Mouse (Mus musculus) ovary, postnatal 14 days (tissue): ENCODE results near the gene Rrad.
A peak's percentile ranks its signal among the peaks of the same experiment; 100 is the strongest.
"Not testable (repeated sequence)": the region's sequence is repeated elsewhere in the genome, so short reads cannot be mapped to it uniquely, and the experiment has no call there.

ENCODE experiments used
- DNase-seq: peaks from one replicate; pipeline ENCODE4 v3.0.0; 2022; ENCODE audit warnings: low spot score

Rrad gene

GRCm38 (mm10) chr8:104630981-104631663 is at the start of gene Rrad:
TSS of gene Rrad (minus strand) at chr8:104631327.
- no peak for DNase-seq

- no peak for DNase-seq
These were observed 24.5 kb upstream of the Rrad start for GRCm38 (mm10) chr8:104655614-104656013.

- DNase-seq = peak; percentile 79
These were observed 23.9 kb upstream of the Rrad start for GRCm38 (mm10) chr8:104654984-104655383.

- DNase-seq = not testable (repeated sequence)
These were observed 13.1 kb upstream of the Rrad start for GRCm38 (mm10) chr8:104644187-104644586.

- no peak for DNase-seq
These were observed 11.2 kb upstream of the Rrad start for GRCm38 (mm10) chr8:104642324-104642654.

GRCm38 (mm10) chr8:104641426-104642323 is 10.5 kb upstream of the Rrad start, which contains the start of gene Ciao2b:
TSS of gene Ciao2b (minus strand) at chr8:104641965.
- DNase-seq = peak; percentile 78

GRCm38 (mm10) chr8:104640831-104641370 is 9.8 kb upstream of the Rrad start:
- no peak for DNase-seq

GRCm38 (mm10) chr8:104640241-104640640 is 9.1 kb upstream of the Rrad start:
- DNase-seq = no peak

- DNase-seq = no peak
These were observed 6.9 kb upstream of the Rrad start for GRCm38 (mm10) chr8:104638010-104638409.

- no peak for DNase-seq
These were observed 4.0 kb upstream of the Rrad start for GRCm38 (mm10) chr8:104635004-104635710.

- no peak for DNase-seq
These were observed 2.1 kb upstream of the Rrad start for GRCm38 (mm10) chr8:104633156-104633744.

GRCm38 (mm10) chr8:104632486-104632885 is 1.4 kb upstream of the Rrad start:
- DNase-seq = no peak

GRCm38 (mm10) chr8:104631975-104632374 is 848 bp upstream of the Rrad start:
- no peak for DNase-seq

- DNase-seq = no peak
These were observed 553 bp downstream of the Rrad start for GRCm38 (mm10) chr8:104630574-104630973.

GRCm38 (mm10) chr8:104630111-104630479 is 1.0 kb downstream of the Rrad start:
- no peak for DNase-seq

GRCm38 (mm10) chr8:104629306-104630110 is 1.6 kb downstream of the Rrad start:
- DNase-seq = no peak

- no peak for DNase-seq
These were observed 2.7 kb downstream of the Rrad start for GRCm38 (mm10) chr8:104628402-104628801.

- DNase-seq = no peak
These were observed 3.9 kb downstream of the Rrad start for GRCm38 (mm10) chr8:104627065-104627740.

- no peak for DNase-seq
These were observed 7.0 kb downstream of the Rrad start, which contains the start of gene Cdh16 for GRCm38 (mm10) chr8:104624161-104624560. TSS of gene Cdh16 (minus strand) at chr8:104624396.

GRCm38 (mm10) chr8:104620765-104621164 is 10.4 kb downstream of the Rrad start:
- DNase-seq = no peak
